Mouse (Mus musculus) left cerebral cortex, adult 18-20 months (tissue): ENCODE measurements at regions not wholly inside any gene's neighbourhood (a gene's known extent, or its start where the extent isn't known, plus 50 kb on each side); places are given as distances from the start of the nearest gene placed in this dataset.
"Not testable (repeated sequence)": the region's sequence is repeated elsewhere in the genome, so short reads cannot be mapped to it uniquely, and the experiment has no call there.

Source experiments
- DNase-seq, 2 experiments: peaks; one replicate each; pipeline ENCODE4 v3.0.0; 2021 to 2022; ENCODE audit warnings: low spot score in 2 of 2, mixed read lengths in 1 of 2

DNA sequence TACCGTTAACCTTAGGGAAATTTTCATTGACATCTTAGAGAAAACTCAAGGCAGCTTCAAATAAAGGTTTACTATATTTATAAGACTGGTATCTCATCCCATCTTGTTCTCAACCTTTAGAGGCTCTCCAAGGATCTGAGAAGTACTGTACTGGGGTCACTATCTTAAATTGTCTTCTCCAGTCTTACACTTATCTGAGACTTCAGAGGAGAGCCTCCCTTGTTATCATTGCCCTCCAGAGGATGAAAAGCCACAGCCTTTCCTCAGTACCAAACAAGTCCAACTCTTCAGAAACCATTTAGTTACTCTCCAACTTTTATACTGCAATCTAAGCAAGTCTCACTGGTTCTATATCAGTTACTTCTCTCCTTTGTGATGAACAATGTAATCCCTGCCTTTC lies 376.3 kb downstream of the Fbxo8 start:
- DNase-seq: no peak

DNA sequence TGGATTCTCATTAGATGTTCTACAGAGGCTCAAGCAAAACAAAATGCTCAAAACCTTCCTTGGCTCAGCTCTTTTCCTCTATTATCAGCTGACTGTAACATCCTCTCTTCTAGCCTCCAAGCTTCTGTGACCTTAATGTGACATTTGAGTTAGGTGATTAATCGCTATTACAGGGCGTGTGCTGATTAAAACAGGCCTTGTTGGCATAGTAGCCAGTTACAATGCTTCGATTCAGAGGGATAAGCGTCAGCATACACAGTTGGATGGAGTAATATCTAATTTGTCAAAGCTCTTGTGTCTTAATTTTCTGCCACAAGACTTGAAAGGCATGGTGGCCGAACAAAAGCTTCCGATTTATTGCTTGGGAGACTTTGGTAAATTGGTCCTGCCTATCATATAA lies 378.2 kb downstream of the Fbxo8 start:
- no peak for DNase-seq

DNA sequence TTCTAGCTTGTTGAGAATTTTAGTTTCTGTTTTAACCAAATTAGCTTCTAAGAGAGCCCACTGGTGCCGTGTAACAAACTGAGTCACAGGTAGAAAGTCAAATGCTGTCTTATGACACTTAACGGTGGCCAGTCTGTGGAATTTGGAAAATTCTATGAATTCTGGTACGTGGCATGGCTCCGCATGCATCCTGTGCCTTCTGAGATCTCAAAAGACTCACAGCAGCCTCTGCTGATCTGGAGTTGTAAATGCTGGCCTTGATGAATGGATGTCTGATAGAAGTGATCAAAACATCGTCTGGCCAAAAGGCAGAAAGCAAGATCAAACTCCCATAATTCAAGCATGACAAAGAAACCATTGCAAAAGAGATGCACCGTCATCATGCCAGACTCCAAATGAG lies 381.5 kb downstream of the Fbxo8 start:
- DNase-seq: no peak

DNA sequence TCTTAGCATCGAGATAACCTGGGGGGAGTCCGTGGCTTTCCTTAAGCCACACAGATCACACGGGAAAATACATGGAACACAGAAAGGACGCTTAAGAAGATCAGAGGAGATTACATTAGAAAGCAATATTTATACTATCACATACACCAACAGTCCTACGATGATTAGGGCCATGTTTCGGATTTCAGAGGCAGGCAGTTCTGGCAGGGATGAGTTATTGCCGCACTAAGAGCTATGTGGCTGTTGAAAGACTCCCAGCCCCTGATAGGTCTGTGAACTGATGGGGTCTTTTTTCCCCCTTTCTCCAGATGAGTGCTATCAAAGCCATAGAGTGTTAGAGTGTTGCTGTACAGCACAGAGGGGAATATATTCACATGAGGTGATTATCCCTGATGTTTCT lies 358.6 kb upstream of the Hand2 start:
- no peak for DNase-seq

DNA sequence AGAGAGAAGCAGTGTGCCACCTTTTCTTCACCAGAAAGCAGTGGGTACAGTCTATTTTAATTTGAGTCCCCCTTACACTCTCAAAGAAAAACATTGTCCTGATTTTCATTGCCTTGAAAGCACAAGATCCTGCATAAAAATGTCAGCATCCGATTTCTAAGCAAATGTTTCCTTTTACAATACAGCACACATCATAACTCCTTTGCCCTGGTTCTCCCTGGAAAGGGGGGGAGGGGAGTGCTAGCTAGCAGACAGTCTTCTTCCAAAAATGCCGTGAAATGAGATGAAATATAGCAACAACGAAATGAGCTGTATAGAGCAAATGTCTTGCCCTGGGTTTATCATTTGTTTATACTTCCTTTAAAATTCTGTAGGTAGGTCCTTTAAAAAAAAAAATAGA lies 350.5 kb upstream of the Hand2 start:
- DNase-seq: no peak

DNA sequence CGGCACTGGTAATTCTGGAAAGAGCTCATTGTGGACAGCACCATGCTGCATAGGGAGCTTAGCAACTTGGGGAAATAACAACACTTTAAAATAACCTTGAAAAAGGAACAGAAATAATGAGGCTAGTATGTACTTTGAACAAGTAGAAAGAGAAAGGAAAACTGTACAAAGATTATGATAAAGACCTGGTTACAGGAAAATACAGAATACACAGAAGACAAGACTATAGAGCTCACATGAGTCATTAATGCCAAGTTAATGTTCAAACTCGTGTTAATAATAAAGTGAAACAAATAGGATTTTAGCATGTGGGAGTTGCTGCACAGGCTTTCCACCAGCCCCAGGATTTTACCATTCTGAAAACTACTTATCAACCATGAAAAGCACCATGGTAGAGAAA lies 341.8 kb upstream of the Hand2 start:
- DNase-seq: no peak

DNA sequence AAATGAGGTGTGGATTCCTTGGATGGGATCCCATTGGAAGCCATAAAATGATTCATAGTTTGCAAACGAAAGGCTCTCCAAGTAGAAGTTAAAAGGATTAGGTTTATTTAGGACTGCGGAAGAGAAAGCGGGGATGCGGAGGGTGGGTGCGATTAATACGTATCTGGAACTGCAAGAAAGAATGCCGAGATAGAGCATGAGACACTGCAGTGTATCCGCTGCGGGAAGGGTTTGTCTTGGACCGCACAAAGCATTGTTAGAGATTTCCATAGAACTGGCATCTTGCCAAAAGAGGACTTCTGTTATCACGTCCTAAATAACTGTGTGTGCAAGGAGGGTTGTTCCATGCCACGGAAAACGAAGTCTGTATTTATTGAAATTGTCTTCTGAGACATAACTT lies 341.4 kb upstream of the Hand2 start:
- peak in 1 of 2 experiments; percentile 1 for DNase-seq

DNA sequence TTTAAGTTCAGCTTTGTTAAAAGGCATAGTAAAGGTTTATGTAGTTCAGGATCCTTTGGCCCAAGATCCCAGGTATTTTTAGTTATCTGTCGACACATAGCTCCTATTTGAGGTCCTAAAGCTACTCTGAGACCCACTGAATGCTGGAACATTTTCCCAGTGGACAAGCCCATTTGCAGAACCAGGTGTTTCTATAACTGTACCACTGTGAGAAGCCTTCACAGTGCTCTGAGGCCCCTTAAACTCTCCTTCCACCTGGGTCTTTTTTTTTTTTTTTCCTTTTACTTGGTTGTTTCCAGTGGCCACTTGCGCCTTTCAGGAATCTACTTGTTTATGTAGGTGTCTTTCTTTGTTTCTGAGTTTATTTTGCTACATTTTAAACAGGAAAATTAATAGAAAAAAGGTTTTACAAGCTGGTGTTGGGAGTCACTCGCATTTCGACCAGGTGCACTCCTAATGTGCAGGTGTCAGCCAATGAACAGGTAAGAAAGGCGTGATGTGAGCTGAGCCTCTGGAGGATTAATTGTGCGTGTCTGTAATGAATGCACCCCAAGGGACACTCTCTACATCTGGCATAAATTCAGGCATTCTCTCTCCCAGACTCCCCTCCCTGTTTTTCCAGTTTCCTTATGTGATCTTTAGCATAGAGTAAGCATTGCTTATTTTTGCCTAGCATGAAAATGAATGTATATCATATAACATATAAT lies 310.3 kb upstream of the Hand2 start:
- DNase-seq: no peak

DNA sequence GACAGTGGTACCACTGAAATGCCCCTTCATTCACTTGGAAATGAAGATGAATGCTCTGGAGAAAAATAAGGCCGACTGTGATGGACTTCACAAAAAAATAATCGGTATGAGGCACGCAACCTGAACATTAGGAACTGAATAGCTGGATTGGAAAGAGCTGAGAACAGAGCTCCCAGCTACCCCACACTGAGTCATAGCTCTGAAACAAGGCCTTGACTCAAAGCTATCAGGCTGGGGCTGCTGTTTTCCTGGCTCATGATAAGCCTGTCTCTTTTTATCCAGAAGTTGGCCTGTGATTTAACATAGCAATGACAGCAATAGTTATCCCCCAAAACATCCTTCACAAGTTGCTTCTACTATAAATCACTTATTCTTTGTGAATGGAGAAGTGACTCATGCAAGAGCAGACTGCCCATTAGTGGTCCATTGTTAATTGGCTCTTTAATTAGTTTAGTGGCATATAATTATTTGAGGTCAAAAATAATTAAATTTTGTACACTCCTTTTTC lies 306.9 kb upstream of the Hand2 start:
- DNase-seq: no peak

DNA sequence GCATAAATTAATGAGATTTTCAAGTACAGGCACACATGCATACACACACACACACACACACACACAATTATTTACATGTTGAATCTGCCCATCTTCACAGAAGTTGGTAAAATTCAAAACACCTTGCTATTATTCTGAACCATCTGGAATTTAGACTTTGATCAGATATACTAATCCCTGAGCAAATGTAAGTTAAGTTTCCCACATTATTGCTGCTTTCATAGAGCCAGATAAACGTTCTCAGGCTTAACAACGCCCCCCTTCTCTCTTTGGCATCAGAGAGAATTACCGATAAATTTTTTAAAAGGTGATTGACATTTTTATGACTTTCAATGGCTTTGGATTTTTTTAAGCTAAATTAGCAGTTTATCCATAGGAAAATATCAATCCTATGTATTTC lies 304.5 kb upstream of the Hand2 start:
- DNase-seq: no peak

DNA sequence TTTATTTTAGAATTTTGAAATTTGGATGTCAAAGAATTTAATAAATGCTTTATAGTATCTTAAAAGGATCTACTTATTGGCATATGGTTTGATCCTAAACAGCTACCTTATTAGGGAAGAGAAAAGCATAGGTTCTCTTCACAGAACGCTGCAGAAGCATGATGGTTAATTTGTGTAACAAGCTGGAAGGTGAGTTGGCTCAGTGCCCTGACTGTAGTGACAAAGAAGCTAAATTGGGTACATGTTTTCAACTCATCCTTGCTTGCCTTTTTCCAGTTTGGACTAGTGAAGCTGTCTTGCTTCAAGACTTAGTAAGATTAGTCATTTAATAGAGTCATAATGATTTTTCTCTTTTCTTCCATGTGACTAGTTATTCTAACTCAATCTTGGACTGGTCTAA lies 292.7 kb upstream of the Hand2 start:
- not testable (repeated sequence) for DNase-seq

DNA sequence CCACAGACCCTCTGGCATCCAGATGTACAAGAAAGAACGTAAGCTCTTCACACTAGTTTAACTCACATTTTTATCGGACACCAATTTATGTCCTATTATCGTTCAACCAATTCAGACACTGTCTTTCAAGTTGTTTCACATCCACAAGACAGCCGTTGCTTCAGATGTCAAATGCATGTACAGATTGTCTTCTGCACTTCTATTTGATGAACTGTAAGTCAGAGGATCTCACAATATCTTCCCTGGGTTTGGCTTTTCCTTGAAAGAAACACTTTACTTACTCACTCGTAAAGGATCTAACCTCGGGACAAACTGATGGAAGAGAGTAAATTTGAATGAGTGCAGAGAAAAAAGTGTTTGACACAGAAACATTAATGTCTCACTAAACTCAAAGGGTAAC lies 272.3 kb upstream of the Hand2 start:
- DNase-seq: no peak

DNA sequence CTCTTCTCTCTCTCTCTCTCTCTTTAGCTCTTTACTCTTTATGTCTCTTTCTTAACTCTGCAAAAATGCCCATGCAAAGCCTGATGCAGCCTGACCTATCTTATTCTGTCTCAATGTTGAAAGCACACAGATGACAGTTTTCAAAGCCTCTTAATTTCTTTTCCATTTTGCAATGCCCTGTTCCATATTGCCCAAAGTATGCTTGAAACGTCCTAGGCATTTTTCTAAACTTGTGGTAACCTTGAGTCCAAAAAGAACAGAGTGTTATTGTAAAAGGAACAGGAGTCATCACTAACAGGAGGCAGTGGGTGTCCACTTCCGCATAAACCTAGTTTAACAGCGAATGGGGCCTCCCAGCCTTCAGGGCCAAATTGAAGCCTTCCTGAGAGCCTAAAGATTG lies 271.9 kb upstream of the Hand2 start:
- DNase-seq: no peak

DNA sequence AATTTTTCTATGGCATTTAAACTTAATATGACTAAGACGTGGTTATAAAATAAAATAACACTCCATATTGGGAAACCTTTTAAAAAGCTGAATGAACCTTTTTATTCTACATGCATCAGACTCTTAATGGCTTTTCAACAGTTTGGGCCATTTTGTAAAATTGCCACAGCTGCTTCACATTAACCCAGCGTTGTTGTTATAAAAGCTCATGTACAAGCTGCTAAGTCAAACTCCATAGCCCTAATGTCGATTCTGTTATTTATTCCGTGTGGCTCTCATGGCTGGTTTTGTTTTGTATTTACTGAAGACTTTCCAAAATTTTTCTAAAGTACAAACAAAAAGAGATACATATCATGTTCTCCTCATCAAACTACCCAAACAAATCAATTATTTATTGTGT lies 268.1 kb upstream of the Hand2 start:
- DNase-seq: no peak

DNA sequence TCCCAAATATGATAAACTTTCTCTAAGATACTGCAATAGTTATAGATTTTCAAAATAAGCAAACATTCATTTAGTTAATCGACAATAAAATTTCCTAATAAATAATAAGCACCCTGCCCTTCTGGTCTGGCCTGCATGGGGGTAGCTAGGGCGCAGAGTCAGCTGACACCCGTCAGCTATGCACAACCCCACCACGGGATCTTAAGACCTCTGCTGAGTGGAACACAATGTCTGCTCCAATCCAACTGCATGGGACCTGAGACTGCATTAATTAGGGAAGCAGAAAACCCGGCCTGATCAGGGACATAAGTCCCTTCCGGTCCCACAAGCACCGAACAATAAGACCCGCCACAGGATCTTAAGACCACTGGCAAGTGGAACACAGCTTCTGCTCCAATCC lies 243.8 kb upstream of the Hand2 start:
- DNase-seq: no peak

DNA sequence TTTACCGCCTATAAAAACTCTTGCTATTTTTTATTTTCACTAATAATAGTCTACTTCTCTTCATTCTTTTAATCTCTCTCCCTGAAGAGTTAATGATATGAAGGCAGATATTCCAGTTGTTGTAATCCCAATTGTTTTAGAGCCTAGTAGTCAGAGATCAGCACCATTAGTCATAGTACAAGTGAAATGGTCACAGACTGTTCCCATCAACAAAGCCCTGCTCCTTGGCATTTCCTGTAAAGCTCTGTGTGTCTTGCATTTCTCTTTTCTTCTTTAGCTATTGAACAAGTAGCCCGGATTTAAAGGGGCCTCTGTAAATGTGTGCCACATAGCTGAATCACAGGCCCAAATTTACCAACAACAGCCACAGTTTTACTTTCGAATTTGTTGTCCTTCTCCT lies 234.0 kb upstream of the Hand2 start:
- DNase-seq: no peak

DNA sequence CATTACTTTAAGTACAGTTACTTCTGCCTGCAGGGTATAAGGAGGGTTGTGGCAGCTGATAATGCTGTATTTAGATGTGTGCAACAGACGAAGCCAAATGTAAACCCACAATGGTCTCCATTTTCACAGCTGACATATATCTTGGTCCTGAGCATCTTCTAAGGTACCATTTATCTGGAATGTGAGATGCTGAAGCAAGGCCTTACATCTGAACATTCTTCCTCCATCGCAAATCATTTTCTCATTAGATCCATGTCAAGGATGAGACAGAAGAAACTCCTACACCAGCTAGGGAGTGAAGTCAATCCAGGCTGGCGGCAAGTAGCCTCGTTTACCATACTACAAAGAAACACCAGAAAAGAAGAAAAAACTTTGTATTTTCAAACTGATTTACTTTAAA lies 228.4 kb upstream of the Hand2 start:
- no peak for DNase-seq

DNA sequence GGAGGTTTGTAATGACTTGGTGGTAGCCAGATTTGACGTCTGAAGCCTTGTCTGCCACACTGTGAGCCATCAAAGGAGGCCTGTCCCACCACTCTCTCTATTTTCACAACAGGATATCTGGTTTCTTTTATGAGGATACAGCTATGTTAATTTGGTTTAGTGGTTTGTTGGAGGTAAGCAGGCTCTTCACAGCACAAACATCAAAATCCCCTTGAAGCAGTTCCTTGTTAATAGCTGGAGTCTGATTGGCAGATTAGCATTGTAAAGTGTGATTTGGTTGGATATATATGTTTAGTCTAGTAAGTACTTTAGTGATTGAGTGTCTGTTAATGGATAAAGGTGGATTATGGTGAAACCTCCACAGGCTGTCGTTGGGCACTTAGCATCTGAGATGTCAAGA lies 225.6 kb upstream of the Hand2 start:
- DNase-seq: no peak

DNA sequence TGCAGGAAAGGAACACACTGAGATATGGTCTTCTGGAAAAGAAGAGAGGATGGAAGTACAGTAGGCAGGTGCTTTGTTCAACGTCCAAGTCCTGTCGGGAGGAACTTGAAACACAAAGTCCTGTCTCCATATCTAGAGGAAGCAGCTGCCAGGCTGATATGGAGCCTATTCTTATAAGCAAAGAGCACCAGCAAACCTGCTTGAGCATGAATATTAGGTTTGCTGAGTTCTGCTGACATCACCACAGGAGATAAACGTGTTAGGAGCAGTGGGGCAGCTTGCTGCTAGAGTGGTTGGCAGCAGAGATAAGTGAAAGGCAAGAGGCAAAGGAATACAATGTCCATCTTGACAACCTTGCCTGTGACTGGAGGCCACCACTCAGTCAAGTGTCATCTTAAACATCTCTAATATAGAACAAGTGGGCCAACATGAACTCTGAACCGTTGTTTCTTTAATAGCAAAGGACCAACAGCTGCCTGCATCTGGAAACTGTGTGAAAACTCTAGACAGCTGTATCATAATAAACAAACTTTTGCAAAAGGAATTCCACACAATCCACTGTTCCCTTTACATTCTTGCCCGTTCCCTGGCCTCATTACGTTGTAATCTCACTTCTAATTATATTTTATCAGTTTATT lies 209.9 kb upstream of the Hand2 start:
- DNase-seq: not testable (repeated sequence)

DNA sequence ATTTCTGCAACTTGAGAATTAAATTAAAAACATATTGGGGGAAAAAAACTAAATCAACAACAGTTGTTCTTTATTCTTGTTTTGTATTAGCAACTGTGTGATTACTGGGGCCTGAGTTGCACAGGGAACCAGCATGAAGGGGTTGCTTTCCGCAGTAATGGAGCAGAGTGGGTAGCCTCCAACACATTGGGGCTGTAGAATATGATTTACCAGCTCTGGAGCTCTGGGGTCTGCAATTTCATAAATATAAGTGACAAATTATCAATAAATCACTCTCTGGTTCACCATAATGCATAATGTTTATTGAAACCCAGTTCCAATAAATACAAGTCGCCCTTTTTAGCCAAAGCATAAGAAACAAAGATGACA lies 209.4 kb upstream of the Hand2 start:
- no peak for DNase-seq

DNA sequence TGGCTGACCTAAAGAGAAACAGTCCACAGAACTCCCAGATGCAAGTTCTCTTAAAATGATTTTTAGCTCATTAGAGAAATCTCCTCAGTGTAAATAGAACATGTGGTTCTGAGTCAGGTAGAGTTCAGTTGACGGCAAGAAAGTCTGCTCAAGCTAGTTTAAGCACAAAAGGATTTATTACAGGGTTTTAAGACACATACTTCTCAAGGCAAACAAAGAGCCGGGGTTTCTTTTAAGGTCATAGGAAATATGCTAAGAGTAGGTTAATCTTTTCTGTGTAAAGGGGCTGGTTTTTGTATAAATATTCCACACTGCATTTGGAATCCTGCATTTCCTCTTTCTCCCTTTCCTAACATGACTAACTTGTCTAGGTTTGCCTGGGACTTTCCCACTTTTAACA lies 206.9 kb upstream of the Hand2 start:
- no peak for DNase-seq

DNA sequence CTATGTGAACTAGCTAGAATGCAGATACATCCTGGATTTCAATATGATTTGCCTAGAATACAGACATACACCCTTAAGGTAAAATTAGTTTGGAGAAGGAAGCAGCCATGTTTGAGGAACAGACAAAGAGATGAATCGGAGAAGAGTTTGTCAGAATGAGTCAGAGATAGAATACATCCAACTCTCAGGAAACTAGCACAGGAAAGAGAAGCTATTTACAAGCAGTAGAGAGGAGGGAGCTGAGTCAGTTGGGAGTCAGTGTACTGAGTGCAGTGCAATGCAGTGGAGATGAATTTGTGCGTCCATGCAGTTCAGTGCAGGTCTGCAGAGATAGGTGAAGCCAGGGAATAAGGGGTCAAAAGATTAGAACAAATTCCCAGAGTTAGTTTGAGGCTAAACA lies 205.5 kb upstream of the Hand2 start:
- DNase-seq: no peak

DNA sequence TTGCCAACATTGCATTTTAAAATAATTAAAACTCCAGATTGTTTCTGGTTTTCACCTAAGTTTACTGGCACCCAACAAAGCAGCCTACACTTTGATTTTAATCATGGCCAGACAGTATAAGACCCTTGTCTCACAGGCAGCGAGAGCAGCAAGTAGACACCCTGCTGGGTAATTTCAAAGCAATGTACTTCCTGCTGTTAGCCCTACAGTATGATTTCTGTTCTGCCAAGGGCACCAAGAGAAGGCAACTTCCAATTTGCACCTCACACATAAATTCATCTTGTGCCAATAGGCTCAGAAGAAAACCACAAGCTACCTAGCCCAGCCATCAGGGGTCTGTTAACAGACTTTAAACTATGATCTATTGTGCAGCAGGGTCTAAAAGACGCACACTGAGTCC lies 186.7 kb upstream of the Hand2 start:
- DNase-seq: no peak
